Mouse (Mus musculus): ENCODE measurements at regions not wholly inside any gene's neighbourhood (a gene's known extent, or its start where the extent isn't known, plus 50 kb on each side); places are given as distances from the start of the nearest gene placed in this dataset.

DNA sequence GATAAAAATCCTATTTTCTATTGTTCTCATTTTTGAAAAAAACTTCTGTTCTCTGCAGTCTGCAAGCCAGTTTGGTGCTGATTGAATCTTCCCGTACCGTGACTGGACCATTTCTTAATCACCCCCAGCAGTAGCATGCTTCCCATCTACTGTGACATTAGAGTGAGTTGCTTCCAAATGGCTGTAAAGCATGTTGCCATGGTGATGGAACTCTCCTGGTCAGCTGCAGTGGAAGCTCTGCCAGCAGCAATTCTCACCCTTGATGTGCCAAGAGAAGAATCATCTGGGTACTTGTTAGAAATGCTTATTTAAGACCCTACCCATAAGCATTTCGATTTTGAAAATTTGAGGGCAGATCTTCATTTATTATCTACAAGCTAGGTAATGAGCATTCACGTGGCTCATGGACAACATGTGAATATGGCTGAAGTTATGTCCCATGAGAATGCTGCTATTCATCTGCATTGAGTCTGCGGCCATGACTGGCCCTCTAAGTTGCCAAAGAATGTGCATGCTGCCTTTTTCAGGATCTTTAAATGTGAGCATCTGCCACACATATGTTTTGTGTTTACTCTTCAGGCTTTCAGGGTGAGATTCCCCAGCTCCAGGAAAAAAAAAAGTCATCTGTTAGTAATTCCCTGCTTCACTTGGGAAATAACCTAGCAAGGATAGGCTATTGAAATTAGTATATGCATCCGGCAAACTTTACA lies 62.8 kb downstream of the H2al1n start:
- peak; percentile 0 for DNase-seq (ENCODE audit: low spot score)

DNA sequence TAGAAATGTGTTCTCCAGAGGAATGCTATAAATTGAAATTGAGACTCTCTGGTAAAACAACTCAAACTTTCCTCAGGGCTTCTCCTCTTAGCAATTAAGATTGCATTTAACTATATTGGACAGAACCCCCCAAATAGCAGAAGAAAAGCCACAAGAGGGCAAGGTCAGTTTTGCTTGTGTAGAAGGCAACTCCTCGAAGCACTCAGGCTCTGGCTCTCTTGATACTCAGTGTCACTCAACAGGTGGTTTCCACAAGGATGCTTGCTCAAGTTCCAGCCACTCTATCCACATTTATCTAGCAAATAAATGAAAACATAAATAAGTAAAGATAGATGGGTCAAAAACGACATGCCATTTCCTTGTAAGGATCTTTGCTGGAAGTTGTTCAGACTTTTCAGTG lies 68.4 kb downstream of the H2al1n start:
- no peak for DNase-seq (ENCODE audit: low spot score)

DNA sequence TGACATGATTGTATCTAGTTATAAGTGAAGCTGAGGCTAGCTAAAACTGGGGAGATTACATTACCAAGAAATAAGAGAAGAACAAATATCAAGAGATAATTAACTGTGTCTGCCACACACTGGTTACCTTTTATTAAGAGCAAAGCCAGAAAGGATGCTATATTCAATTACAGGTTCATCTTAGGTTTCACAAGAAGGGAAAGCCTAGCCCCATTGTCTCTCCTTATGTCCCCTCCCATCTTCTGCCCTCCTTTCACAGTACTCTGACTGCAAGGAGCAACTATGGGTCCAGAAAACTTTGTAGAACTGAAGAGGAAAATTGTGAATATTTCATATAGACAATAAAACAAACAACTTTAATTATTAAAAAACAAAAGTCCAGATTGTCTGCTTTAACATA lies 68.8 kb downstream of the H2al1n start:
- no peak for DNase-seq (ENCODE audit: low spot score)

DNA sequence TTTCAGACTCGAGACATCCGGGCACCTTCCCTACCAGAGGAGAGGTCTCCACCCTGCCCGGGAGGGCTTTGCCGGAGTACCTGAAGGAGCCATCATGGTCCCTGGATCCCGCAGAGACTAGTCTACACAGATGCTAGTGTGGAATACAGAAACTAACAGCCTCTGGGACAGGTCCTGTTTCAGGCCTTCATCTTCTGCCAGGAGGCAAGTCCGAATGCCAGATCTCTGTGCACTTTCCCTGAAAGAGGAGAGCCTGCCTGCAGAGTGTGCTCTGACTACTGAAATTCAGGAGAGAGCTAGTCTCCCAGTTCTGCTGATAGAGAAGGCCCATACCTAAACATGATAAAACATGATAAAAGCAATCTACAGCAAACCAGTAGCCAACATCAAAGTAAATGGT lies 83.9 kb downstream of the H2al1n start:
- DNase-seq (ENCODE audit: low spot score), result no peak

DNA sequence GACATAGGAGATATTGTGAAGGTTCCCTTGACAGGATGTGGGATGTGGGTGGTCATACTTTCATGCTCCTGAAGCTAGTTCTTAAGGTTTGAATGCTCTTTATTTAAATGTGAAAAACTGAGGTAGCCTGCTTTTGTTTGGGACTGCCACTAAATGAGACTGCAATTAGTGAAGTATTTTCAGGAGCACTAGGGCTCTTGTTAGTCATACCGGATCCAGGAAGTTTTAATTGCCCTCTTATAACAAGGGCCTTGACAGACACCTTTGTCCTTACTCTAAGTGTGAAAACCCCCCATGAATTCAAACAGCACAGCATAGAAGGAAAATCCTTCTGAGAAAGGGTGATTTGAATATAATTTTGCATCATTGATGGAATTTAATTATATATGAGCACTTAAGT lies 91.2 kb downstream of the H2al1n start:
- no peak for DNase-seq (ENCODE audit: low spot score)

DNA sequence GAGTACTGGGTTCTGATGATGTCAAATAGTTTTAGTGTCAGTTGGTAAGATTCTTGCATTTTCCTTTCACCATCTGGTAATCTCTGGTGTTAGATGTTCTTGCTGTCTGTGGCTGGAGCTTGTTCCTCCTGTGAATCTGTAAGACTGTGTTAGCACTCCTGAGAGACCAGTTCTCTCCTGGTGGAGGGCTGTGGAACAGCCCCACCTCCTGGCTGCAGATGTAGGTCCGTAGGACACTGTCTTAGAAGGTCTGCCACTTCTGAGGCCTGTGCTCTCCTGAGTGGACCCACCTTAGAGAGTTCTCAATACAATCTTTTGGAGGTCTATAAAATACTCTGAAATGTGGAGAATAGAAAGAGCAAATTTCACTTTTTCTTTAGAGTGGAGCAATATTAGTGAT lies 101.8 kb downstream of the H2al1n start:
- no peak for DNase-seq (ENCODE audit: low spot score)

DNA sequence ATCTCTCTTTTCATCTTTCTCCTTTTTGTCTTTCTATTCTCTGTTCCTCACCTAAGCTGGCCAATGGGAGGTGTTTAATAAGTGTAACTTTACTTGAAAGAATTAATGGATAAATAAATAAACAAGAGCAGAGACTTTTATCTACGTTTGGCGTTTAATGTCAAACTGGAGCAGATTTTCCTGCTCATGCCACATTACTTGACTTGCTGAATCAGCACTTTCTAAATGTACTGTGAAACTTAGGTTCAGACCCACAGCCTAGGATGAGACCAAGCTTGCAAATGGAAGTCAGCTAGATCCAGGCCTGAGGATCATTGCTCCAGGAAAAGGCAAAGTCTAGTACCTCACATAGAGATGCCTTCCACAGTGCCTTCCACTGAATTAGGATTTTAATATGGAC lies 141.5 kb downstream of the H2al1n start:
- DNase-seq (ENCODE audit: low spot score), result no peak

DNA sequence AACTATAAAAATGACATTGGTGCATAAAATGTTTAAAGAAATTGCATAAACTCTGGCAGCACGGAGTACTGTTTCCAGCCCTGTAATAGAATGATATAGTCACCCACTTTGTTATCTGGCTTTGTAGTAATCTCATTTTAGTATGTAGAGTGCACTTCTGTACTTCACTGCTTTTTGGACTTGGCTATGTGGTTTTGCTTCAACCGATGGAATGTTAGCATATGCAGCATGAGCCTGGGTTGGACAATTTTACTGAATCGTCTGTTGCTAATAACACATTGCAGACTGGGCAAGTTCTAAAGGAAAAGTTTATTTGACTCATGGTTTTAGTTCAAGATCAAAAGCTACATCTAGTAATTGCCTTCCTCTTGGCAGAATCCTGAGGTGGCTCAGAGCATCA lies 142.4 kb downstream of the H2al1n start:
- DNase-seq (ENCODE audit: low spot score), result no peak

DNA sequence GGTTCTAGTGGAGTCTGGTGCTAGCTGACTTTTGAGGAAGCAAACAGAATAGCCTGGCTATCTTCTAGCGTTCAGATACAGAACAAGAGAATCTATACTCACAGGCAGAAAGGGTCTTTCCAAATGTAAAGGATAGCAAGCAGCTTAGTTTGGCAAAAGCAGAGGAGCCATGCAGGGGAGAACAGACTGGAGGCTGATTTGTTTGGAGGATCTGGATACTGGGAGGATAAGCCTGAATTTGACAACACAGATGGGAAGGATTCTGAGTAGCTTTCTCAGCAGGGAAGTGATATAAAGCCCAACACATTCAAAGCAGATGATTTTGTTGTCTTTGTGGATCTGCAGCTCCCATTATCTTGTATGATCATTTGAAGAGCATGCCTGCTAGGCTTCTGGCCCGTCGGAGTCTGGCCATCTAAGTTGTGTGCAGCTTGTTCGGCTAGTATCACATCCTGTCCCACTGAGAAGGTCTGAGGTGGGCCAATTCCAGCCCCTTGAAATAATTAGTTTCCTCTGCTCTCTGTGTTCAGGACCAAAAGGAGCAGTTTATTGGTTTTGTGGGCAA lies 145.6 kb downstream of the H2al1n start:
- DNase-seq (ENCODE audit: low spot score), result no peak
